Mouse (Mus musculus): ENCODE measurements around the gene Aebp1.

The Aebp1 gene

DNA sequence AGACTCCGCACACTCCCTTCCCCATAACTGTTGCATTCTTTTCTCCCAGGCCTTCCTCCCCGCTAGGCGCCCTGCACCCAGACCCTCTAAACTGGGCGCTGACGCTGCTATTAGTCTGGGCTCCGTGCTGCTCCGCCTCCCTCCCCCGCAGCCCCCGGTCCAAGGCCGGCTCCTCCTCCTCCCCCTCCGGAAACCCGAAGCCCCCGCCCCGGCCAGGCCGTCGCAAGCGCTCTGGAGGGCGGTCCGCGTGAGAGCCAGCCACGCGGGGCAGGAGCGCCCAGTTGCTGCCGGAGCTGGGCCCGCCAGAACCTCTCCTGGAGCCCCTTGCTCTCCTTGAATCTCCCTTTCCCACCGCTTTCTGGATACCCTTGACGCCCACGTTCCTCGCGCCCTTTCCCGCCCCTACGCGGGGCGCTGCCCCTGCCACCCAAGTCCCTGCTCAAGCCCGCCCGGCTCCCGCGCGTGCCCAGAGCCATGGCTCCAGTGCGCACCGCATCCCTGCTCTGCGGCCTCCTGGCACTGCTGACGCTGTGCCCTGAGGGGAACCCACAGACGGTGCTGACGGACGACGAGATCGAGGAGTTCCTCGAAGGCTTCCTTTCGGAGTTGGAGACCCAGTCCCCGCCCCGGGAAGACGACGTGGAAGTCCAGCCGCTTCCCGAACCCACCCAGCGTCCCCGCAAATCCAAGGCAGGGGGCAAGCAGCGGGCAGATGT lies at the start of gene Aebp1:
Gene Aebp1, plus strand, starts transcription at position 270 of the 716 bp plus-strand sequence.
- no peak for DNase-seq (ENCODE audit: low spot score in 2 of 2)

DNA sequence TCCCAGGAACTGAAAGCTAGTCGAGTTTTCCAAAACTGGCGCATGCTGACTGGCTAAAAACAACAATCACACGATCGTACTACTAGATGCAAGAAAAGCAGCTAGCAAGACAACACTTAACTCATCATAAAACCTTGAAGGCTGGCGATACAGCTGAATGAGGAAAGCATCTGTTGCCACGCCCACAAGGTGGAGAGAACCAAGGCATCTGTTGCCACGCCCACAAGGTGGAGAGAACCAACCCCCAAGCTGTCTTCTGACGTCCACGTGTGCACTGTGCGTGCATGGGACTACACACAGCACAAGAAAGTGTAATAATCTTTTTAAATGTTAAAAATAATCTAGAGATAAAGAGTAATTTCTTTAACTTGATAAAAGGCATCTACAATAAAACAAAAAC lies 48.4 kb upstream of the Aebp1 start:
- no peak for DNase-seq (ENCODE audit: low spot score in 2 of 2)

DNA sequence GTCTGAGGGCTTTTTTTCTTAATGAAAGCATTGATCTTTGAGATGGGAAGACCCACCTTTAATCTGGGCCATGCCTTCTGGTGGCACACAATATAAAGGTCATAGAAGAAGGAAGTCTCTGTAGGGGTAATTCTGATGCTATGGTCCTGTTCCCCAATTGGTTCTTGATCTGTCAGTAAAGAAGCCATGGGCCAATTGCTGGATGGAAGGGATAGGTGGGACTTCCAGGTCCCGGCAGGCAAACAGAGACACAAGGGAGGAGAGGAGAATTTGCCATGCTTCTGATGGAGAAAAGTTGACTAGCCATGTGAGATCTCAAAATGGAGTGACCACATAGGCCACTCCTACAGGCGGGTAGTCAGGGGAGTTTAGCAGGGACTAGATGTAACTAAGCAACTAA lies 42.5 kb upstream of the Aebp1 start:
- DNase-seq (ENCODE audit: low spot score in 2 of 2), result no peak

DNA sequence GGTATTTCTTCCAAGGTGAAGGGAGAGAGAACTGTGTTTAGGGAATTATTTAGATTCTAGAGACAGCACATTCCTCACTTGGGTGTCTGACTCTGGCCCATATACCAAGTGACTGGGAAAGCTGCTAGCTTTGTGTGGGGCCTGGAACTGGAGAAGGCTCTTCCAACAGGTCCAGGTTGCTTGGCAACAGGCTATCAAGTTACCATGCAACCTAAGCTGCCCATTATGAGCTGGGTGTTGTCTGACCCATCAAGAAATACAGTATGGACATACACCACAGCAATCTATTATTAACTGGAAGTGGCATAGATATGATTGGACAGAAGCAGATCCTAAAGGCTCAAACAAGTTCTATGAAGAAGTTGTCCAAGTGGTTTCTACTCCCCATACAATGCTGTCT lies 36.3 kb upstream of the Aebp1 start:
- no peak for DNase-seq (ENCODE audit: low spot score in 2 of 2)

DNA sequence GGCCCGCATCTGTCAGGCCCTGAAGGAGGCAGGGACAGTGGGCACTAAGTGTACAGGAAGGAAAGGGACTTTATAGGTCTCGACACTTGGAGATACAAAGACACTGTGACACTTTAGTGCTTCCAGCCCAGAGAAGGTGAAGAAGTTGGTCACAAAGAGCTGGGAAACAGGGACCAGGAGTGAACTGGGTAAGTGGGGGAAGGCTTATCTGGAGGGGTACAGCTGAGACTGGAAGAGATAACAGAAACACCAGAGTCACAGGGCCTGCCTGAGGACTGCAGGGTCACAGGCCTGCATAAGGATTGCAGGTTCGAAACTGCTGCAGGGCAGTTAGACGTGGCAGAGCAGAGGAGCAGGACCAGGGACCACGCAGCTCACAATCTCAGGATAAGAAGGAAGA lies 33.8 kb upstream of the Aebp1 start:
- DNase-seq (ENCODE audit: low spot score in 2 of 2), result no peak

DNA sequence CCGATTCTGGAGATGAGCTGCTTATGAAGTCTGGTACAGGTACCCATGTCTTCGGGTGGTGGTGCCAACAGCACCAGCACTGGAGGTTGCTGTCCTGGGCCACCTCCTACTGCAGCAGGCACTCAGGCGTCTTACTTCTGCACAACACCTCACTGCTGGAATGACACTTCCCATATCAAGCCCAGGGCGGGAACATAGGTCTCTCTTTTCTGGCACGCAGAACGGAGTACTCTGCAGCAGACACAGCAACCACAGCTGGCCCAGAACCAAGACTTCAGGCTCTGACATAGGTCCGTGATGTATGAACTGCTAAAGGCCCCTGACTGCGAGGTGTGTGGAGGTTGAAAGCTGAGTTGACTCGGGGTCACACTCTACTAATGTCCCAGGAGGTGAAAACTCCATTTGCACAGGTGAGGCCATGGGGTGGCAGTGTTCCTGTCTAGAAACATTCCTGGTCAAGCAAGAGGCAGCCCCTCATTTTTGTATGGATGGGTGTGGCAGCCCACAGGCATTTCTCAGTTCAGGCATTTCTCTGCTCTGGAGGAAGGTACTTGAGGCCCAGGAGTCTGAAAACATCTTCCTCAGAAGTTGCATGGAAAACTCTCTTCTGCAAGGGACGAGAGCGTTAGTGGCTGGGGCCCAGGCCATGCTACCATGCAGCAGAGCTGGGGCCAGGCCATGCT lies 33.1 kb upstream of the Aebp1 start:
- no peak for DNase-seq (ENCODE audit: low spot score in 2 of 2)

DNA sequence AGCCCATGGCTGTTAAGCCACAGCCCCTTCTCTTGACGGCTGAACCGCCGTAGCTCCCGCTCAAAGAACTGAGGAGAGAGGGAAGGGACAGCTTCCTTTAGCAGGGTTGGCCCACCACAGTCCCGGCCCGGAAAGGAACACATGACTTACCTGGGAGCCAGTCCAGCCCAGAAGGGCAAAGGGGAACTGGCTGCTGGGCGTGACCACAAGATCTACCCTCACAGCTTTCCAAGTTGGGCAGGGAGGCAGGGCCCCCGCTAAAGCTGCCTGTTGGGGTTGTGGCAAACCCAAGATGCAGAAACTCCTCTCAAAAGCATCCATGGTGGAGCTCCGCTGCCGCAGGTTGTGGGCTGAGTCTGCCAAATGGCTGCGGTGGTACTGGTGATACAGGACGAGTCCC lies 32.4 kb upstream of the Aebp1 start:
- no peak for DNase-seq (ENCODE audit: low spot score in 2 of 2)

DNA sequence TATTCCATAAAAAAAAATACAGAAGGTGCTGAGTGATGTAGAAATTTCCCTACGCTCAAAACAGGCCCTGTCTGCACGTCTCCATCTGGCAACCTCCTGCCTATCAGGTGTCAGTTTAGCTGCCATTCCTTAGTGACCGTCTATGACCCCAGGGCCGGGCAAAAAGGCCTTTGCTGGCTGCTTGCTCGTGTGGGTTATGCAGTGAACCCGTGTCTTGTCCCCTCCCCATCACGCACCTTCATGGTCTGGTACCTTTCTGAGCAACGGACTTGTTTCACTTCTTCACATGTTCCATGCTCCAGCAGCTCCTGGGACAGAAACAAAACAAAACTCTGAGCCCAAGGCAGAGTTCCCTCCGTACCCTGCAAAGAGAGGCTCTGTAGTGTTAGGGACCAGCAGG lies 27.2 kb upstream of the Aebp1 start:
- DNase-seq (ENCODE audit: low spot score in 2 of 2), result no peak

DNA sequence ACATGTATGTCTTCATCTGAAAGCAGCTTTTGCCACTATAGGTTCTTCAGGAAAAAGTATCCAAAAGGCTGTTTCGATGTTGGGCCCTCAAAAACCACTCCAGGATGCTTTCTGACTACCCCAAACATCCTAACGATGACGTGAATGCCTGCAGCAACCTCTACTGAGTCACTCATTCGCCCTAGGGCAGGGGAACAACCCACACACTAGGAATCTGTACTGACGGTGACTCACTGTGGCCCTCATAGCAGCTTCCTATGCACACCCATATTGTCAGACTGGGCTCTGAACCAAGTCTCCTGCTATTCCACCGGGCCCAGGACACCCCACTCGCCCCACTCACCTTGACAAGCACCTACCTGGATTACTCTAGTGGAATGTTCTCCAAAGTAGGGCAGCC lies 26.7 kb upstream of the Aebp1 start:
- no peak for DNase-seq (ENCODE audit: low spot score in 2 of 2)

DNA sequence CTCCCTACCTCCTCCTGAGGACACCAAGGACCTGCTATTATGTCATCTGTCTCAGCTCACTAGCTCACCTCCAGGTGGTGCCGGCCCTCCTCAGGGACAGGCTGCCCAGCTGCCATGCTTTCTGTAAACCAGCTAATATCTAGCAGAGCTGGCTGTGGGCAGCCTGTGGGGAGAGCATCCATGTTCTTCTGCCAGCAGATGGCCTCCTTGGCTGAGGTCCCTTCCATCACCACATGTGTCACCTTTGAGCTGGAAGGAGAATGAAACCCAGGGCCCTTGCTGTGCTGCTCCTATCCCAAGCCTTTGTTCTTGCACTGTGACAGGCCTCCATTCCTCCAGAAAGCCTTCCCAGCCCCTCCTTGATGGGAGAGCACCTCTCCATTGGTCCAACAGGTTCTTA lies 25.6 kb upstream of the Aebp1 start:
- no peak for DNase-seq (ENCODE audit: low spot score in 2 of 2)

DNA sequence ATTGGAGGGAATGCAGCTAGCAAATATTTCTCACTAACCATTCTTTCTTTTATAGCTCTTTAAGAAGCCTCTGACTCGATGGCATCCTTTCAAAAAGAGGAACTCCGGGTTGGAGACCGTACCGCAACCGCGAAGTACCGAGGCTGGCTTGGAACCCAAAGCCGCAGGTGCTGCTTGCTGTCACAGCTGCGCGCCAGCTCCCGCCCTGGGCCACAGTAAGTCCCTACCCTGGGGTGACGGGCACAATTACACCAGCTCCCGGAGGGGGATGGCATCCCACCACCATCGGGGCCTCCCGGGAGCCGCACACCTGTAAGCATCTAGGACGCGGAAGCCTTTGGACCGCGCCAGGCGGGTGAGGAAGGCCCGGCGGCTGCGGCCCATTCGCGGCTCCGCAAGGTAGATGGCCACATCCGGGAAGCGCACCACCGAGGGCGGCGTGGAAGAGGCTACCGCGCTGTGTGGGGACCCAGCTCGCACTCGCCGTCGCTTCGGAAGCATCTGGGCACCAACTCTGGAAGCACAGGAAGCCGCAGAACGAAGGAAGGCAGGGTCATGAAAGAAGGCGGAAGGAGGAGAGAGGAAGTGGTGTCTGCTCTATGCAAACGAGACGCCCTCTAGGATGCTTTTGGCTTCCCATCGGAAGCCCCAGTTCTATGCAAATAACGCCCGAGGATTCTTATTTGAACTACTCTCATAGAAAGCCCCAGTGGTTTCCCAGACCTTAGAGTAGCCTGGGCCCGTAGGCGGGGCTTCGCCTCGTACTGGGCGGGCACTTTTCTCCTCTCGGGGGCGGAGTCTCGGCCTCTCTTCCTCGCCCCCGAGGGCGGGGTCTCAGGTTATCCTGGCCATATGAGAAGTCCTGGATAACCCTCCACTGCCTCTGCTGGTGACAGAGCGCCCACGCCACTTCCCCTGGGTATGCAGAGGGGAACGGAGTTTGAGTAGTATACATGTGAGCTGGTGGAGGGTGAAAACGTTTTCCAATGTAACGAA lies 24.2 kb upstream of the Aebp1 start, which contains the start of gene Polm:
Gene Polm, minus strand, starts transcription at position 766 of the 996 bp plus-strand sequence.
- peak; percentile 76 to 81 for DNase-seq (ENCODE audit: low spot score in 2 of 2)

DNA sequence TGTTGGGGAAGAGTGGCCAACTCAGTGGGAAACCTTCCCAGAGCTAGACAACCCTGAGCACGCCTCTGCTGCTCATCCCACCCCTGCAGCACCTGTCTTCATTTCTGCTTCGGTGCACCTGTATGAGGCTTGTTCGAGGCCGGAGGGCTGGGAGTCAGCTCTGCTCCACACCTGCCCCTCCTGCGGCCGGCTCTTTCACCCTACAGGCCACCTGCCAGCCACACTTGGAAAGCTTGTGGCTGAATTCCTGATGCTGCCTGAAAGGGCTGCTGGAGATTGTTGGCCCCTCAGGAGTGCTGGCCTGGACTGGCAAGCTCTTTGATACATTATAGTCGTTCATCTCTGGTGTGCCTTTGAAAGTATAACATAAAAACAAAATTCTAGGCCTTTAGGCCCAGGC lies 21.4 kb upstream of the Aebp1 start:
- no peak for DNase-seq (ENCODE audit: low spot score in 2 of 2)

DNA sequence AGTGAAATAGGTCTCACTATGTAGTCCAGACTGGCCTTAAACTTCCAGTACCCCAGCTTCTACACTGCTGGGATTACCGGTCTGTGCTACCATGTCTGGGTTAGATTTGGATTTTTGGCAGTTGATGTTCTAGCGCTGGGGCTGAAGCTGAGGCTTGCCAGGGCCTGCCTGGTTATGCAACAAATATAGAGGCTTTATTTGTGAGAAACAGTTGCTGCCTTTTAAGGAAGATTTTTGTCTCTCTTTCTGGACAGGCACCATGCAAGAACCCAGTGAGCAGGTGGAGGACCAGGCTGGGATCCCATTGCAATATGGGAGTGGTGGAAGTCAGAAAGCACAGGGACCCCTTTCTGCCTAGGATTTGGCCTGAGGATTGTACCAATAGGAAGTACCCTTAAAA lies 20.0 kb upstream of the Aebp1 start:
- DNase-seq (ENCODE audit: low spot score in 2 of 2), result no peak

DNA sequence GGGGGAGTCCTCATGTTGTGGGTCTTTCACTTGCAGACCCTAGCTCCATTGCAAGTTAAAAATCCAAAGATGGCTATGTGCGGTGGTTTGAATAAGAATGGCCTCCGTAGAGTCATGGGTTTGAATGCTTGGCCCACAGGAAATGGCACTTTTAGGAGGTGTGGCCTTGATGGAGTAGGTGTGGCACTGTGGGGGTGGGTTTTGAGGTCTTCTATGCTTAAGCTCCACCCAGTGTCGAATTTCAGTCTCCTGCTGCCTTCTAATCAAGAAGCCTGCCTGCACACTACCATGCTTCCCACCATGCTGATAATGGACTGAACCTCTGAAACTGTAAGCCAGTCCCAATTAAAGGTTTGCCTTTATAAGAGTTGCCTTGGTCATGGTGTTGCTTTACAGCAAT lies 18.6 kb upstream of the Aebp1 start:
- no peak for DNase-seq (ENCODE audit: low spot score in 2 of 2)

DNA sequence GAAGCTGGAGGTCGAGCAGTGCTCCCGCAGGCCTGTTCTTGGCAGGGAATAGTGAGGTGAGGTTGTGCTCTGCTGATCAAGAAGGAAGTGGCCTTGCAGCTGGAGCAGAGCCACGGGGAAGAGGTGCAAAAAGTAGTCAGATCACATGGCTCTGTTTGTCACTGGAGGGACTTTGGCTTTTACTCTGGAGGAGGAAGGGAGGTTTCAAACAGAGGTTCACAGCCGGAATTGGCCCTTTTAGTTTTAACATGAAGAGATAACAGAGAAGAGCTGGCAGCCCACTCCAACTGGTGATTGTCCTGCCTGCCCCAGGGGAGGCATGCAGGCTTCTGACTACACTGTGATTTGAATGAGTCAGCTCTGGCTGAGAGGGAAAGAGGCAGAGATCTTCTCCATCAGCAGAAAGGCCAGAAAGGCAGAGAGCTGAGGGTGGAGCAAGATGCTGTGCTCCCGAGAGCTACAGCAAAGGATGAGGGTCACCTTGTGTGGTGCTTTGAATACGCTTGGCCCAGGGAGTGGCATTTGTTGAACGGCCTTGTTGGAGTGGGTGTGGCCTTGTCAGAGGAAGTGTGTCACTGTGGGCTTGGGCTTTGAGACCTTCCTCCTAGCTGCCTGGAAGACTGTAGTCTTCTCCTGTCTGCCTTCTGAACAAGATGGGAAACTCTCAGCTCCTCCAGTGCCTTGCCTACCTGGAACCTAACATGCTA lies 15.0 kb upstream of the Aebp1 start:
- no peak for DNase-seq (ENCODE audit: low spot score in 2 of 2)

DNA sequence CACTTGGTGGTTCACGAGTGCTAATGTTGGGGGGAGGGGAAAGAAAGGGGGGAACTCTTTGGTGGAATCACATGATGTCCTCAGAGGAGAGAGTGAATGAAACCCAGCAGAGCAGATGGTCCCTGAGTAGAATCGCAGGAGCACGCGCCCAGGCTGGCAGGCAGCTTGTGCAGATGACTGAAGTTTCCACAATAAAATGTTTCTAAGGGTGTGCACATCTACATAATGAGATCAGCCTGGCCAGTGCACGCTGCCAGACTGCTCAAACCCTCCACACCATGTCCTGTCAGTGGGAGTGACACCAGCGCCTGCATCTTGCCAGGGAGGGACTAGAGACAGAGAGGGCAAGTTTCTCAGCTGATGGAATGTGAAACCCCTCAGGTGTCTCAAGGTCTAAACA lies 13.0 kb upstream of the Aebp1 start:
- no peak for DNase-seq (ENCODE audit: low spot score in 2 of 2)

DNA sequence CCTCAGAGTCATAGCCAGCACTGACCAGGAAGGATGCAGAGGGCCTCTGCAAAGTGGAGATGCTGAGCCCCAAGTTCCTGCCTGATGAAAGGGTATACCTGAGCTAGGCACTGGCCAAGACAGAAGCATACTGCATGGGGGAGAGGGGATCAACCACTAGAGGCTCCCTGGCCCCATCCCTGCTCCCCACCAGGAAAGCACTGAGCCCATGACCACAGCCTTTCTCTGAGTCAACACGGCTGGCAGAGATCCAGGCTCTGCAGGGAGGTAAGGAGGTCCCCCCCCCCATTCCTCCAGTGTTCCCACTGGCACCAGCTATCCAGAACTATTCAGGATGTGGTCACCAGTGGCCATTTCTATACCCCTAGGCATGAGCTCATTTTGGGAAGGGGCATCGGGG lies 12.4 kb upstream of the Aebp1 start:
- DNase-seq (ENCODE audit: low spot score in 2 of 2), result no peak

DNA sequence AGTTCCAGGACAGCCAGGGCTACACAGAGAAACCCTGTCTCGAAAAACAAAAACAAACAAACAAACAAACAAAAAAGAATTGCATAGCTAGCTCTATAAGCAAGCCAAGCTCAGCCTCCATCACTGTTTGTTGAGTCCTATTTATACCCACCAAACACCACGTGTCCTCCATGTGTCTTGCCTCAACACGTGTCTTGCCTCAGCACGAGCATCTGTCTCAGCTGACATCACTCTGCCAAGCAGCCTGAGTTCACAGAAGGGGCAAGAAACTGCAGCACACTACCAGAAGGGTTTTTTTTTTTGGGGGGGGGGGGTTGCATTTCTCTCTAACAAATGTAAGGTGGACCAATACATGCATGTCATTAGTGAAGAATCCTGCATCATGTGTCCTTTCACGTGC lies 11.3 kb upstream of the Aebp1 start:
- no peak for DNase-seq (ENCODE audit: low spot score in 2 of 2)

DNA sequence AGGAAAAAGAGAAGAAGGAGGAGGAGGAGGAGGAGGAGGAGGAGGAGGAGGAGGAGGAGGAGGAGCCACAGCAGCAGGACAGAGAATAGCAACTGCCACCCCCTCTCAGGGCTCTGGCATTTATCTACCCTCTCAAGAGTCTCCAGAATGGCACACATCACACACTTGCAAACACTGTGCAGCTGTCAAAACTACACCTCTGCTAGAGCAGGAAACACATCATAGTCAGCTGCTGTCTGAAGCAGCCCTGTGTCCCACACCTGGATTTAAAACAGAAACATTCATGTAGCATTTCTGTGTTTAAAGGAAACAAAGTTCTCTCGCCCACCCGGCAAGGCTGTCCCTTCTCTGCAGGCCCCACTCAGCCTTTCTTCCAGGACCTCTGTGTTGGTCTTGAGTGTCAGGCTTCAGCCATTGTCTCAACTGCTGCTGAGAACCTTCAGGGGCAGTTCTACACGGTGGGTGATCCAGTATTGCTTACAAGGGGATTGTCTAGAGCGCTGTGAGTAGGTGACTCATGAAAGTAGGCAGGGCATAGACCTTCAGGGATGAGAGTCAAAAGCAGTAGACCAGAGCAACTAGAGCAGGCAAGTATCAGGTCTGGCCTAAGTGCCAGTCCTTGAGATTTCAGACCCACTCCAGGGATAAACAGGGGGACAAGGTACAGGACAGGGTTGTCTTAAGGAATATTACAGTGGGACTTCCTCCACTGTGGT lies 10.6 kb upstream of the Aebp1 start:
- no peak for DNase-seq (ENCODE audit: low spot score in 2 of 2)

DNA sequence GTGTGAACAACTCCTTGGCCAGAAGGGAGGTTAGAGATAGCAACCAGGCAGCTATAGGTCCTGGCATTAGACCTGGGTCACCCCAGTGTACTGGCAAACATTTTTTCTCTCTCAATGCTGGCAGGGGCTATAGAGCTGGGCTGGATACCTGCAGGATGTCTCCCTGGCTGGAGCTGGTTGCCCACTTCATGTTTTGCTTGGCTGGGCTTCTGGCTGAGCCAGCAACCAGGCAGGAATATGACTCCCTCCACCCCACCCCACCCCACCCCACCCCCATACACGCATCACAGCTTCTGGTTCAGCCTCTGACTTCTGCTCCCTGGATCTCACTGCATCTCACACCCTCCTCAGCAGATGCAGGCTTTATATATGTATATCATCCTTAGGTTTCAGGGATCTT lies 9.4 kb upstream of the Aebp1 start:
- no peak for DNase-seq (ENCODE audit: low spot score in 2 of 2)

DNA sequence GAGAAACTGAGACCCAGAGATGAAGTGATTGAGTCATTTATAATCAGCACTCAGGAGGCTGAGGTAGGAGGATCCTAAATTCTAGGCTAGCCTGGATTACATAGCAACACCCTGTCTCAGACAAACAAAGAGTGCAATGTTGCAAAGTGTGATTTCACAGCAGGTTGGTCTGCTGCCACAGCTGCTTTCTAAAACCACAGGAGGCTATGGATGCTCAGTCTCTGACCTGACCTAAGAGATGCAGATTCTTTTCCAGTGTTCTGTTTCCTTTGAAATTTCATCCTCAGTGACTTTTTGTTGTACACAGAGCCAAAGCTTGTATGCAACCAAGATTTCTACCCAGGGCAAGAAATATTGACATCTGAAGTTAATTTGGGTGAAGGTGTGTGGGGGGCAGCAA lies 6.3 kb upstream of the Aebp1 start:
- no peak for DNase-seq (ENCODE audit: low spot score in 2 of 2)
